Mouse (Mus musculus) neural tube, embryonic 14.5 days (tissue): ENCODE measurements around the gene Hmgn5. TPM values are rescaled to one million over a fixed set of nuclear protein-coding genes. Genes with fewer than 3 reads are reported as not detected.

Experiments
- ATAC-seq: fragments of 200-750 bp; cut with Nextera tagmentation; 2 replicates; pipeline ENCODE4 v1.8.0; 2017; ENCODE audit warnings: low read depth, mild to moderate bottlenecking, moderate TSS enrichment, moderate library complexity
- H3K27ac ChIP-seq: fragments of 300-500 bp; sonication (generic); 2 replicates; pipeline ENCODE4 v1.5.1; 2014; ENCODE audit warnings: low read depth, mild to moderate bottlenecking, control low read depth, low read length, moderate library complexity, mixed read lengths
- H3K27me3 ChIP-seq: fragments of 300-500 bp; sonication (generic); 2 replicates; pipeline ENCODE4 v1.6.1; 2014; ENCODE audit warnings: low read length; ENCODE audit not compliant: control insufficient read depth, insufficient read depth
- H3K36me3 ChIP-seq: fragments of 300-500 bp; sonication (generic); 2 replicates; pipeline ENCODE4 v1.6.1; 2014; ENCODE audit warnings: low read length, mixed read lengths; ENCODE audit not compliant: control insufficient read depth, insufficient read depth
- H3K4me1 ChIP-seq: fragments of 300-500 bp; sonication (generic); 2 replicates; pipeline ENCODE4 v1.6.1; 2014; ENCODE audit warnings: low read length; ENCODE audit not compliant: control insufficient read depth, insufficient read depth
- H3K4me2 ChIP-seq: fragments of 300-500 bp; sonication (generic); 2 replicates; pipeline ENCODE4 v1.6.1; 2014; ENCODE audit warnings: mild to moderate bottlenecking, low read depth, low read length, control low read depth
- H3K4me3 ChIP-seq: fragments of 300-500 bp; sonication (generic); 2 replicates; pipeline ENCODE4 v1.5.1; 2014; ENCODE audit warnings: low read depth, low read length, control low read depth, mixed read lengths
- H3K9ac ChIP-seq: fragments of 300-500 bp; sonication (generic); replicated peaks from 2 replicates; pipeline ENCODE4 v1.6.1; 2014; ENCODE audit warnings: low read depth, mild to moderate bottlenecking, control low read depth, low read length, mixed read lengths
- H3K9me3 ChIP-seq: fragments of 300-500 bp; sonication (generic); 2 replicates; pipeline ENCODE4 v1.6.1; 2016; ENCODE audit warnings: low read length; ENCODE audit not compliant: control insufficient read depth
- WGBS: fragments of 180-500 bp; shearing (Covaris S2); extraction: QIAGEN DNeasy Blood & Tissue Kit; methylation state at CpG from one replicate; pipeline ENCODE4 v1.1.7; 2014; 5-methylcytosine and 5-hydroxymethylcytosine counted together
- polyA plus RNA-seq: library from polyadenylated mRNA; unstranded; fragments of >200 nt; fragmentation: Nextera tagmentation; extraction: Ambion mirVana; gene quantifications from 2 replicates; pipeline ENCODE4 v1.2.1, GENCODE M21; 2014

The Hmgn5 gene
- 7.7 and 8.5 TPM in 2 replicates for polyA plus RNA-seq

DNA sequence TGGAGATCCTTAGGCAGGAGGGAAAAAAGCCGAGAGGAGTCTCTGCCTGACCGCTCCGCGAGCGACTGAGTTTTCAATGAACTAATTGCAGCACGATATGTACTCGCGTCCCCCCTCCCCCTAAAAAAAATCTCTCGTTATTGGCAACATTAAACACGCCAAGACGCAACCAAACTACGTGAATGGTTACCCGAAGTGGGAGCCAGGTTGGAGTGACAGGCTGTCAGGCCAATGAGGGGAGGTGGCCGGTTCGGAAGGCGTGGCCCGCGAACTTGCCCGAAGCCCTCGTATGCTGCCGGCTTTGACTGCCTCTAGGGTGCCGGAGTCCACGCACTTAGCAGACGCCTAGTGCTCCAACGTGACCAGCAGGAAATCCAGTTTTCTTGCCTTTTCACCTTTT lies at the start of gene Hmgn5:
TSS of gene Hmgn5 (minus strand) at position 122 of the 400 bp plus-strand sequence.
- H3K27ac ChIP-seq: peak within 1 kb of the TSS; percentile 34; the same call in 1 of the 2 replicates
- peak; percentile 98 for ATAC-seq
- H3K4me3 ChIP-seq: peak within 1 kb of the TSS; percentile 39
- WGBS: 20% methylated on average over 25 of the region's 25 CpGs
- no peaks in the 10 kb centered on the region for H3K9me3 ChIP-seq
- no peaks in the 10 kb centered on the region for H3K27me3 ChIP-seq
- H3K36me3 ChIP-seq: no peaks in the 10 kb centered on the region
- H3K9ac ChIP-seq: peak within 1 kb of the TSS; percentile 21; the same call in 1 of the 2 replicates
- H3K4me2 ChIP-seq: peak within 1 kb of the TSS; percentile 47
- no peaks in the 10 kb centered on the region for H3K4me1 ChIP-seq

DNA sequence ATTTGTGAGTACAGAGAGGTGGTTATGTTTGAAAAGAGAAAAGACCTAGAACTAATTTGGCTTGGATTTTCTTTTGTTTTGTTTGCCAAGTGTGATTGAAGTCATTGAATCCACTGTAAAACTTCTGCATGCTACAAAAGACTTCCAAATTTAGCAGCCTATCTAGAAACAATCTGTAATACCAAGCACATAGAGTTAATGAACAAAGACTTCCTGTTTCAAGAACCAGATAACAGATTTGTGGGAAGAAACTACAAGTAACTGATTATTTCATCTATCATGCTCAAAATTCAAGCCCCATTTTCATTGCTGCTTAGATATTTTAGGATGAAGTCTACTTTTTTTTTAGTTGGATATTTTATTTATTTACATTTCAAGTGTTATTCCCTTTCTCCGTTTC lies 34.6 kb upstream of the Hmgn5 start:
- Histone ChIP-seq H3K36me3 (no peaks in the 10 kb centered on the region), H3K27me3 (no peaks in the 10 kb centered on the region), H3K4me1 (no peaks in the 10 kb centered on the region), H3K4me3 (no peak overlapping the region), H3K27ac (no peak overlapping the region), H3K4me2 (no peak overlapping the region), H3K9me3 (no peaks in the 10 kb centered on the region), H3K9ac (no peak overlapping the region)
- 74% methylated on average over 1 of the region's 1 CpGs for WGBS
- no peak for ATAC-seq

DNA sequence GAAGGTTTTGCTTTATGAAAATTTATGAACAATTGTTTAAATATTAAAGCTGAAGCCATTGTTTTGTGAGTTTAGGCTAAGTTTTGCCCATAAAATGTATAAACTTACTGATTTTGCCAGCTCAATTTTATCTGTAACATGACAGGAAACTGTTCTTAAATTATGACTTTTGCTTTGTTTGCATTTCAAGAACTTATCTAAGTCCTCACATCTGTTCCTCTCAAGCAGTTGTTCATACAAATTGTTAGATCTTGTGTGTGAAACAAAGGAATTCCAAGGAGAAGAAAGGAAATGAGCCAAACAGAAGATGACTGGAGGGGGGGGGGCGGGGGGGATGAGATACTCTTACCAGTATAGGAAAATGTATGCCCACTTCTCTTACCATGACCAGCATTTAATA lies 13.0 kb upstream of the Hmgn5 start:
- Histone ChIP-seq H3K9me3 (no peaks in the 10 kb centered on the region), H3K4me3 (no peak overlapping the region), H3K9ac (no peak overlapping the region), H3K36me3 (no peaks in the 10 kb centered on the region), H3K27ac (no peak overlapping the region), H3K4me1 (no peaks in the 10 kb centered on the region), H3K27me3 (no peaks in the 10 kb centered on the region), H3K4me2 (no peak overlapping the region)
- ATAC-seq: no peak
- WGBS: 67% methylated on average over 1 of the region's 1 CpGs

DNA sequence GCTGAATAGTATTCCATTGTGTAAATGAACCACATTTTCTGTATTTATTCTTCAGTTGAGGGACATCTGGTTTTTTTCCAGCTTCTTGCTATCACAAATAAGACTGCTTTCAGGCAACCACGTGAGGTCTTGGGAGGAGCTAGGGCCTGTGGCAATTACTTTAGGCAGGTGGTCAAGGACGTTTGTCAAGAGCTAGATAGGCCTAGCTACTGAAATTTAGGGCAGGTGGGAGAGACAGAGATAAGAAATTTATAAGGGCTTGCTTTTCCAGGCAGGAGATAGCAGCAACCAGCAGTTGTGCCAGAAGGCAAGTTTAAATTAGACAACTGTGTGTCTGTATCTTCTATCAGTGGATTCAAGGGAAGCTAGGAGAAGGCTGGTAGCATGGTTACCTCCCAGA lies 7.7 kb upstream of the Hmgn5 start:
- no peak overlapping the region for H3K9ac ChIP-seq
- no peak overlapping the region for H3K4me2 ChIP-seq
- no peak overlapping the region for H3K27ac ChIP-seq
- no peaks in the 10 kb centered on the region for H3K9me3 ChIP-seq
- no peak for ATAC-seq
- H3K36me3 ChIP-seq: no peaks in the 10 kb centered on the region
- WGBS: 60% methylated on average over 2 of the region's 2 CpGs
- no peaks in the 10 kb centered on the region for H3K27me3 ChIP-seq
- no peak overlapping the region for H3K4me3 ChIP-seq
- H3K4me1 ChIP-seq: no peaks in the 10 kb centered on the region

DNA sequence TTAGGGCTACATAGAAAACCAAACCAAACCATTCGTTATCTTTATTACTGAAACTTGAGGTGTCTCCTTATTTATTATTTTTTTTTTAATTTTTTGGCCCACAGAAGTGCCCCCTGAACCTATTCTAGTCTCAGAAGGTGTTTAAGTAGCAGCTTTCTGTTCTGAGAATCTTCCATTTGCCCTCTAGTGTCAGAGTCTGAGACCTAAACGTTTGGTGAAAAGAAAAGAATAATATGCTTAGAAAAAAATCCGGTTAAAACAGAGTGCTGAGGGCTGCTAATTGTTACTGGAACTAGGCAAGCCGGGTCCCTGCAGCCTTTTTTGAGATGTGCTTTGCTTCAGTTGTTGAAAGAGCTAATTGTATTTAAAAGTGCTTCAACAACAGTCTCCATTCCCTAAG lies 962 bp upstream of the Hmgn5 start:
- Histone ChIP-seq H3K9me3 (no peaks in the 10 kb centered on the region), H3K36me3 (no peaks in the 10 kb centered on the region), H3K9ac (no peak overlapping the region), H3K27ac (no peak overlapping the region), H3K4me1 (no peaks in the 10 kb centered on the region), H3K27me3 (no peaks in the 10 kb centered on the region), H3K4me3 (peak overlapping the region; percentile 39; the same call in 1 of the 2 replicates), H3K4me2 (peak overlapping the region; percentile 47; the same call in 1 of the 2 replicates)
- ATAC-seq: no peak
- 25% methylated on average over 4 of the region's 4 CpGs for WGBS

DNA sequence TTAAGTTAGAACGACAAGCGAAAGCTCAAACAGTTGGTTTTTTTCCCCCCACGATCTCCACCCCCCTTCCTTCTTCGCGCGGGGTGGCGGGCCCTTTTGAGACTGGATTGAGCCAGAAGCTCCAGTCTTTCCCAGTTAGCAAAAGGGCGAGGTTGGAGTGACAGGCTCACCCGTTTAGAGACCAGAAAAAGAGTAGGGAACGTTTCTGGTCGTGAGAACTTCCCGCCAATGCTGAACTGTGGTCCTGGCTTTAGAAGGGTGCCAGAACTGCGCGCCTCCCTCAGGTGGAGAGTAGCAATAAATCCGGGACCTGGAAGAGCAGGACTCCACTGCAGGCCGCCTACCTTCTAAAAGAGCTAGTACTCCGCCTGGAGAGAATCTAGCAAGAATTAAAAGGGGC lies 482 bp upstream of the Hmgn5 start:
- WGBS: 19% methylated on average over 17 of the region's 17 CpGs
- Histone ChIP-seq H3K4me1 (no peaks in the 10 kb centered on the region), H3K9me3 (no peaks in the 10 kb centered on the region), H3K27me3 (no peaks in the 10 kb centered on the region), H3K9ac (no peak overlapping the region), H3K4me2 (peak overlapping the region; percentile 47), H3K4me3 (peak overlapping the region; percentile 39), H3K27ac (no peak overlapping the region), H3K36me3 (no peaks in the 10 kb centered on the region)
- peak; percentile 79 for ATAC-seq

DNA sequence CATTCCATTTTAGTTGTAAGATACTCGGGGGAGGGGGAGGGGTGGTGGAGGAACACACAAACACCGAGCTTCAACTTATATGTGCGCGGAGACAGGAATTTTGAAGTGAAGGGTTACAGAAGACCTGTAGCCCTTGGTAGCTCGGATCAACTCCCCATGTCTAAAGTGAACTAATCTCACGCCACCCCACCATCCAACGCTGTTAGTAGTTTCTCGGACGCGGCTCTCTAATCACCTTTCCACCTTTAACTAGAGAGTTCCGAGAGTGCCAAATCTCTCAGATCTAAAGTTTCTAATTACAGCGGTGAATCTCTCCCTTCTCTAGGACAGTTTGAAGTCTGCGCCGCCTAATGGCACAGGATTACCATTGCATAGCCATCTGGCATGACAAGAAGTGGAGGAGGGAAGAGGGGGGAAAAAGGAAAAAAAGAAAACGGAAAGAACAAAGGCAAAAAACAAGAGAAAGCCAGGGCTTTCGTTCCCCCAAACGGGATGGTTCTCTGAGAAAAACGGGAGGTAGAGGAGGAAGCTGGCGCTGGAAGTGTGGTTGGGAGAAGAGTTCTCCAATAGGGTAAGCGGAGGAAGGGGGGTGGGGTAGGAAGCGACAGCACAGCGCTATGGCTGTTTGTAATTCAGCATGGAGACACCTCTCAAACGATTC lies 703 bp downstream of the Hmgn5 start:
- 12% methylated on average over 23 of the region's 23 CpGs for WGBS
- no peaks in the 10 kb centered on the region for H3K36me3 ChIP-seq
- peak overlapping the region; percentile 34; the same call in 1 of the 2 replicates for H3K27ac ChIP-seq
- no peaks in the 10 kb centered on the region for H3K27me3 ChIP-seq
- no peaks in the 10 kb centered on the region for H3K9me3 ChIP-seq
- peak; percentile 85 for ATAC-seq
- 0 out of 2 replicates have a peak overlapping the region, but pooled peaks have one; percentile 21 for H3K9ac ChIP-seq
- H3K4me1 ChIP-seq: no peaks in the 10 kb centered on the region
- peak overlapping the region; percentile 47 for H3K4me2 ChIP-seq
- H3K4me3 ChIP-seq: peak overlapping the region; percentile 39

DNA sequence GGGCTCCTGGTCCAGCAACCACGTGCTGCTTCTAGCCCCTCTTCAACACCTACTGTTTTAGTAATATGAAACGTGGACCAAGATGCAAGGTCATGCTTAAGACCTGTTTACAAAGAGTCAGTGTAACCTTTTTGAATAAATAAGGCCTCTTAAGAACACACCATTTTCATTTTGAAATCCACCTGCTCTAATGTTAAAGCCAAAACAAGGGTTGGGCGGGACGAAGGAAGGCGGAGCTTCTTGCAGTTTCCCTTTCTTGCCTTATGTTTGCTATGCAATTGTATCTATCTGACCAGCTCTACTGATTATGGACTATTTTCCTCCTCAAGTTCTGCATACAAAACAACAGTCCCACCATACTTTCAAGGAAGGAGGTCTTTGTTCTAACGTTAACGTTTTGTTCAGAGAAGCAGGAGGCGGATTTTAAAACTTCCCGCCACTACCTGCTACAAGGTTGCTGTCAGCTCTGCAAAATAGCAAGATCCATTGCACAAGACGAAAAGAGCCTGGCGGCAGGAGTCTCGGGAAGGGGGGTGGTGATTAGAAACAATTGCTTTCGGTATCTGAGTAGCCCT lies 1.5 kb downstream of the Hmgn5 start:
- Histone ChIP-seq H3K9me3 (no peaks in the 10 kb centered on the region), H3K27me3 (no peaks in the 10 kb centered on the region), H3K27ac (no peak overlapping the region), H3K4me2 (peak overlapping the region; percentile 47), H3K4me1 (no peaks in the 10 kb centered on the region), H3K9ac (no peak overlapping the region; the same call in 1 of the 2 replicates), H3K36me3 (no peaks in the 10 kb centered on the region), H3K4me3 (peak overlapping the region; percentile 39)
- no peak for ATAC-seq
- WGBS: 33% methylated on average over 13 of the region's 13 CpGs

DNA sequence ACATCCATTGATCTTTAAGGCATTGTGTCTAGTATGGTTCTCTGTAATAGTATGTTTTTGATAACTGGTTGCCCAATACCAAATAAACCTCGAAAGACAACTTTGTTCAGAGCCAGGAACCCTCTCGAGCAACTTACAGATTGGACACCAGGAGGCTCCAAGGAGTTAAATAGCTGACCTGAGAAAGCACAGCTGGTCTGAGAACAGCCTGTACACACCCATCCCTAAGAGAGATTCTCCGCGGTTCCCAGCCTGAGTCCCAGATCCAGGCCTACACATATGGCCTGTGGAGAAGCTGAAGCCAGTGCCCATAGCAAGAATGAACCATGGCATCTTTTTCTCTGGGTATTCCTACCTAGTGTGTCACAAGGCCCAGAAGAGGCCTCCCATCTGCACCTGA lies 11.9 kb downstream of the Hmgn5 start:
- ATAC-seq: no peak
- WGBS: 70% methylated on average over 4 of the region's 4 CpGs
- no peak overlapping the region for H3K9ac ChIP-seq

More for the DNA sequence above, 11.9 kb downstream of the Hmgn5 start:
- H3K9me3 ChIP-seq: no peaks in the 10 kb centered on the region
- no peaks in the 10 kb centered on the region for H3K27me3 ChIP-seq
- no peak overlapping the region for H3K27ac ChIP-seq
- H3K36me3 ChIP-seq: no peaks in the 10 kb centered on the region
- no peak overlapping the region for H3K4me2 ChIP-seq
- H3K4me3 ChIP-seq: no peak overlapping the region
- no peaks in the 10 kb centered on the region for H3K4me1 ChIP-seq
